22 mouse cellular contexts compared by ENCODE assay signal in the genomic region with DNA sequence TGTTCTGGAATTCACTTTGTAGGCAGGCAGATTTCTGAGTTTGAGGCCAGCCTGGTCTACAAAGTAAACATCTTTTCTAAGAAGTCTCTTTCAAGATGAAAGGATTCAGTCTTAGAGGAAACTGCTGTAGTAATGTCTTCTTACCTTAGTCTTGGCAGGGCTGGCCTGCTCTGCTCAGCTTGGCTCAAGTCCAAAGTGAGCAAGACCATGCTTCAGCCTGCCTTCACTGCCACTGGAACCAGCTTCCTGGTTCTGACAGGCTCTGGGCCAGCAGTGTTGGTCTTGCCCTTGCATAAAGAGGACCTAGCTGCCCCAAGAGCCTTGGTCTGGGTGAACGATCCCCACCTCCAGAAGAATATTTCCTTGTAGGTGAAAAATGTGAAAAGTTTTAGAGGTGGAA.
DNase-seq lines count a peak whose midpoint lies in the region; ATAC-seq and TF ChIP-seq lines count a peak whose summit lies in the region.
"Had no signal": no experiment of that assay in that cellular context is flagged by ENCODE, and none has a peak within 500 bp of the region (broad histone marks: within the 10 kb centered on the region; RNA-seq: fewer than 3 reads in every experiment).

No protein-coding gene starts in this region.

- no peaks in the 10 kb centered on the region for H3K9me3 ChIP-seq in stomach, postnatal 0 days (ENCODE audit: control insufficient read depth, low read length)
- H3K9me3 ChIP-seq: embryonic facial prominence, embryonic 13.5 days; forebrain, embryonic 10.5 days; heart, embryonic 10.5 days; hindbrain, embryonic 15.5 days; stomach, embryonic 15.5 days had no signal

- DNase-seq in adrenal gland, postnatal 14 days: peak; percentile 15
- DNase-seq in adrenal gland, postnatal 25 days: no peak
- DNase-seq in layer of hippocampus, adult 9-11 months: peak; percentile 49
- no peak for DNase-seq in layer of hippocampus, postnatal 10 days (ENCODE audit: low spot score in 2 of 2)
- DNase-seq in urinary bladder, adult 18-20 months (ENCODE audit: low spot score in 2 of 2): peak; percentile 14 to 16
- no peak for DNase-seq in urinary bladder, postnatal 4 days (ENCODE audit: low spot score in 2 of 2)
- DNase-seq in stomach, postnatal 0 days (ENCODE audit: low spot score): peak; percentile 35
- DNase-seq in embryo, embryonic 9.5 days (ENCODE audit: extremely low spot score): no peak
- DNase-seq: cerebellum, adult 11 months; gastrocnemius, postnatal 25 days; liver; lung, adult 18-20 months; midbrain, embryonic 14.5 days; spleen, adult 18-20 months had no signal

- H3K36me3 ChIP-seq in stomach, postnatal 0 days (ENCODE audit: control insufficient read depth, insufficient read depth, low read length): no peaks in the 10 kb centered on the region
- H3K36me3 ChIP-seq: embryonic facial prominence, embryonic 13.5 days; forebrain, embryonic 10.5 days; heart, embryonic 10.5 days; hindbrain, embryonic 15.5 days; stomach, embryonic 15.5 days had no signal

- no peak overlapping the region for H3K4me3 ChIP-seq in stomach, postnatal 0 days (ENCODE audit: low read depth, low read length)
- H3K4me3 ChIP-seq: embryonic facial prominence, embryonic 13.5 days; forebrain, embryonic 10.5 days; heart, embryonic 10.5 days; hindbrain, embryonic 15.5 days; layer of hippocampus, adult 2 months; stomach, embryonic 15.5 days had no signal

- peak; percentile 40; the same call in 1 of the 2 replicates for ATAC-seq in stomach, postnatal 0 days (ENCODE audit: low FRiP score, low TSS enrichment)
- ATAC-seq: activated CD4-positive, CD25-positive, alpha-beta regulatory T cell, adult 4 months had no signal

- no peak overlapping the region for H3K9ac ChIP-seq in stomach, postnatal 0 days (ENCODE audit: low read length)
- H3K9ac ChIP-seq: embryonic facial prominence, embryonic 13.5 days; hindbrain, embryonic 15.5 days; stomach, embryonic 15.5 days had no signal

- H3K4me2 ChIP-seq in stomach, postnatal 0 days (replicated peaks; ENCODE audit: low read depth): no peak overlapping the region
- H3K4me2 ChIP-seq: embryonic facial prominence, embryonic 13.5 days; hindbrain, embryonic 15.5 days; stomach, embryonic 15.5 days had no signal

- no peaks in the 10 kb centered on the region for H3K27me3 ChIP-seq in stomach, postnatal 0 days (ENCODE audit: control insufficient read depth, insufficient read depth, low read length)
- H3K27me3 ChIP-seq: CH12.LX; embryonic facial prominence, embryonic 13.5 days; hindbrain, embryonic 15.5 days; stomach, embryonic 15.5 days had no signal

- H3K27ac ChIP-seq in stomach, postnatal 0 days (replicated peaks): no peak overlapping the region
- H3K27ac ChIP-seq: embryonic facial prominence, embryonic 13.5 days; forebrain, embryonic 10.5 days; heart, embryonic 10.5 days; hindbrain, embryonic 15.5 days; layer of hippocampus, adult 2 months; stomach, embryonic 15.5 days had no signal

- TF ChIP-seq CTCF in stomach, postnatal 0 days (IDR thresholded peaks at IDR 0.05; ENCODE audit: low read depth): no peak

- no peaks in the 10 kb centered on the region for H3K4me1 ChIP-seq in stomach, postnatal 0 days (replicated peaks; ENCODE audit: control insufficient read depth, insufficient read depth)
- H3K4me1 ChIP-seq: hindbrain, embryonic 15.5 days had no signal

- 35% methylated on average over 1 of the region's 1 CpGs for WGBS in stomach, postnatal 0 days

- TF ChIP-seq EP300 in stomach, postnatal 0 days (optimal IDR thresholded peaks at IDR 0.05): no peak

Comparison
In these comparisons a context has a peak if more than half of its experiments do, and no peak if none do; other contexts are left out.
1. DNase-seq: peak in adrenal gland, postnatal 14 days (single experiment), layer of hippocampus, adult 9-11 months (single experiment), urinary bladder, adult 18-20 months (2 of 2) and stomach, postnatal 0 days (single experiment); none in adrenal gland, postnatal 25 days (single experiment), layer of hippocampus, postnatal 10 days (0 of 2), urinary bladder, postnatal 4 days (0 of 2) and embryo, embryonic 9.5 days (single experiment).